In the genomic region with DNA sequence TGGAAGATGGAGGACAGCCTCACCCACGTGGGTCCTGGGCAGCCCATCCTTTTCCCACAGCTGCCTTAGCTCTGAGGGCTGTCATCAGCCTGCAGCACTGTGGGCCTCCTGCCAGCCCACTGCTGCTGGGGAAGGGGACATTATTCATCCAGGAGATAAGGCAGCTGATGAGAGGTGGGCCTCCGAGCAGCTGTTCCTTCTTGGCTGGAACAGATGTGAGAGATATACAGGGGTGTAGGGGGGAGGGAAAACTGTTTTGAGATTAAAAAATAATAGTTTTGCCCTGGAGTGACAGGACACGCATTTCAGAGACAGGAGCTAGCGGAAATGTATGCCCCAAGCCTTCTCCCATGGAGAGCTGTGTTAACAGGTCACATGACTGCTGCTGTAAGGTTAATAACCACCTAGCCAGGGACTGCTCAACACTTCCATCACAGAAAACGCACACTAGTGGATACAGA, we compare ENCODE assay signal across 8 mouse cellular contexts.
DNase-seq lines count a peak whose midpoint lies in the region; ATAC-seq and TF ChIP-seq lines count a peak whose summit lies in the region.

No protein-coding gene starts in this region.

- H3K9me3 ChIP-seq in lung, embryonic 16.5 days (ENCODE audit: control insufficient read depth, low read length), result no peaks in the 10 kb centered on the region
- no peaks in the 10 kb centered on the region for H3K9me3 ChIP-seq in limb, embryonic 12.5 days
- no peaks in the 10 kb centered on the region for H3K9me3 ChIP-seq in neural tube, embryonic 13.5 days

- H3K9ac ChIP-seq in lung, embryonic 16.5 days (ENCODE audit: low read length), result no peak overlapping the region
- H3K9ac ChIP-seq in limb, embryonic 12.5 days (replicated peaks), result no peak overlapping the region
- no peak overlapping the region for H3K9ac ChIP-seq in neural tube, embryonic 13.5 days

- DNase-seq in lung, postnatal 25 days (ENCODE audit: low spot score), result no peak
- DNase-seq in heart, postnatal 10 days, result peak; percentile 79 to 83
- DNase-seq in right cerebral cortex, postnatal 4 days, result no peak
- DNase-seq in spleen, postnatal 14 days (ENCODE audit: low spot score in 2 of 2), result no peak
- DNase-seq in cerebellum, adult 2 months, result no peak

- 25% methylated on average over 5 of the region's 5 CpGs for whole genome bisulfite sequencing in lung, embryonic 16.5 days
- WGBS in limb, embryonic 12.5 days, result 45% methylated on average over 5 of the region's 5 CpGs
- 52% methylated on average over 5 of the region's 5 CpGs for WGBS in neural tube, embryonic 13.5 days
- WGBS in cerebellum, adult 2 months, result 75% methylated on average over 5 of the region's 5 CpGs

- no peaks in the 10 kb centered on the region for H3K27me3 ChIP-seq in lung, embryonic 16.5 days (ENCODE audit: control insufficient read depth, insufficient read depth, low read depth, low read length)
- no peaks in the 10 kb centered on the region; the same call in 1 of the 2 replicates for H3K27me3 ChIP-seq in limb, embryonic 12.5 days
- H3K27me3 ChIP-seq in neural tube, embryonic 13.5 days, result no peaks in the 10 kb centered on the region
- no peaks in the 10 kb centered on the region for H3K27me3 ChIP-seq in cerebellum, adult 2 months (ENCODE audit: control insufficient read depth, insufficient read depth, low read length)

- intact Hi-C loops in heart, postnatal 10 days (cut with DNase I), result no loop called here

- H3K27ac ChIP-seq in lung, embryonic 16.5 days (ENCODE audit: low read length), result no peak overlapping the region
- H3K27ac ChIP-seq in limb, embryonic 12.5 days, result 0 out of 2 replicates have a peak overlapping the region, but pooled peaks have one; percentile 2
- H3K27ac ChIP-seq in neural tube, embryonic 13.5 days (replicated peaks), result no peak overlapping the region
- no peak overlapping the region for H3K27ac ChIP-seq in cerebellum, adult 2 months (ENCODE audit: insufficient read depth, low read length)

- no peak overlapping the region for H3K4me2 ChIP-seq in lung, embryonic 16.5 days (ENCODE audit: low read depth, low read length)
- H3K4me2 ChIP-seq in limb, embryonic 12.5 days, result no peak overlapping the region
- no peak overlapping the region for H3K4me2 ChIP-seq in neural tube, embryonic 13.5 days

- TF ChIP-seq CTCF in cerebellum, adult 2 months (IDR thresholded peaks at IDR 0.05; ENCODE audit: borderline replicate concordance, insufficient read depth, low read depth, low read length), result no peak

- no peak overlapping the region for H3K4me3 ChIP-seq in lung, embryonic 16.5 days (ENCODE audit: low read length)
- H3K4me3 ChIP-seq in limb, embryonic 12.5 days (replicated peaks), result no peak overlapping the region
- H3K4me3 ChIP-seq in neural tube, embryonic 13.5 days, result no peak overlapping the region
- no peak overlapping the region for H3K4me3 ChIP-seq in cerebellum, adult 2 months (replicated peaks; ENCODE audit: insufficient read depth, low read depth, low read length)

- peak; percentile 93 for ATAC-seq in lung, embryonic 16.5 days (ENCODE audit: low read depth)
- peak; percentile 58 for ATAC-seq in limb, embryonic 12.5 days (ENCODE audit: insufficient number of reproducible peaks, insufficient read depth, low FRiP score, low TSS enrichment, low read depth)
- ATAC-seq in neural tube, embryonic 13.5 days (ENCODE audit: low read depth), result peak; percentile 91

- no peak for TF ChIP-seq POLR2A in cerebellum, adult 2 months (IDR thresholded peaks at IDR 0.05; ENCODE audit: borderline replicate concordance, insufficient read depth, low read length)

- H3K36me3 ChIP-seq in lung, embryonic 16.5 days (ENCODE audit: control insufficient read depth, insufficient read depth, low read length), result no peaks in the 10 kb centered on the region
- H3K36me3 ChIP-seq in limb, embryonic 12.5 days, result no peaks in the 10 kb centered on the region
- H3K36me3 ChIP-seq in neural tube, embryonic 13.5 days, result no peaks in the 10 kb centered on the region

- peaks cover 41% of the 10 kb centered on the region for H3K4me1 ChIP-seq in lung, embryonic 16.5 days (replicated peaks; ENCODE audit: control insufficient read depth, insufficient read depth, low read length)
- H3K4me1 ChIP-seq in limb, embryonic 12.5 days (replicated peaks), result peaks cover 45% of the 10 kb centered on the region
- peaks cover 16% of the 10 kb centered on the region for H3K4me1 ChIP-seq in neural tube, embryonic 13.5 days (replicated peaks)
- H3K4me1 ChIP-seq in cerebellum, adult 2 months (ENCODE audit: control insufficient read depth, insufficient read depth, low read length), result no peaks in the 10 kb centered on the region

Comparison
In these comparisons a context has a peak if more than half of its experiments do, and no peak if none do; other contexts are left out.
1. DNase-seq: peak in heart, postnatal 10 days (2 of 2); none in lung, postnatal 25 days (single experiment), right cerebral cortex, postnatal 4 days (single experiment), spleen, postnatal 14 days (0 of 2) and cerebellum, adult 2 months (0 of 2).
2. Peak in every context shown above with its lines, with median percentiles within 50 percentile points of each other: ATAC-seq.